Mouse (Mus musculus): Measurements from ENCODE around the gene Gm10118. TPM values are rescaled to one million over a fixed set of nuclear protein-coding genes. Genes with fewer than 3 reads are reported as not detected.

Gene Gm10118
- total and polyA plus RNA-seq, 3 experiments = not detected

DNA sequence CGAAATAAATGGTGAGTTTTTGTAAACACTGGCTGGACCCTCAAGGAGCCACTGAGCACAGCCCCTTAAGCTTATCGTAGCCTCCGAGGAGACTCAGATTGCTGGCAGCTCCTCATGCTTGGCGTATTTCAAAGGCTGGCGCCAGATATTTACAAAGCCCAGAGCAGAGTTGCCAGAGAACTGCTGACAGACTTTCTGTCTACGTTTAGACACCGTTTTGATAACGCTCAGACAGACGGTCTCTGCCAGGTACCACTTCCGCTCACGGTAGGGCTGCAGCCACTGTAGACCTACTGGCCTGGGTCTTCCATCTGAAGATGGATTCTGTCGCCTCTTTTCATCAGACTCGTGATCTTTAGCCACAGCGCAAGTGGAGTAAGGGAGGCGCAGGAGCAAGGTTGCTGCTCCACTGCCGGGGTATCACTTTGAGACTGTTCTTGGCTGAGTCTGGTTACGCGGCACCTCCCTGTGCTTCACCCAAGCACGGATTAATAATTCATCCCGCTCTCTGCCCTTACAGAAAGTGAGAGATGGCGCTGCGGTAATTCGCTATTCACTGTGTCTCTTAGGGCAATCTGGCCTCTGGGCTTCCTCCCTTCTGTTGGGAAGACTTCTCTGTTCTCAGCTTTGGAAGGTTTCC, 40.7 kb downstream of the Gm10118 start:
- dilution Hi-C loops (cut with MboI; ENCODE audit: extremely low pct_ligation_motif_present, extremely low pct_unique_long_range_greater_than_20kb, low sequenced_read_pairs) = no loop called here
- in situ Hi-C loops (cut with MboI; ENCODE audit: low pct_ligation_motif_present, low pct_unique_long_range_greater_than_20kb, low sequenced_read_pairs) = no loop called here
- Histone ChIP-seq H3K9me3 (replicated peaks; ENCODE audit: low read length) (peaks cover 56% of the 10 kb centered on the region), H3K4me3 (replicated peaks in 1 of 3; ENCODE audit: low read depth in 2 of 3, low read length in 2 of 3, poor library complexity in 1 of 3) (no peak overlapping the region), H3K36me3 (replicated peaks in 1 of 2; ENCODE audit: control insufficient read depth in 1 of 2, insufficient read depth in 1 of 2, low read length in 1 of 2) (no peaks in the 10 kb centered on the region), H3K9ac (ENCODE audit: insufficient read depth, low read depth) (no peak overlapping the region), H3K27me3 (replicated peaks) (no peaks in the 10 kb centered on the region), H3K4me2 (ENCODE audit: insufficient read depth, low read depth, poor library complexity, severe bottlenecking) (no peak overlapping the region), H3K27ac (ENCODE audit: insufficient read depth, low read depth) (no peak overlapping the region), H3K4me1 (ENCODE audit: control insufficient read depth in 1 of 2, insufficient read depth in 2 of 2) (no peaks in the 10 kb centered on the region), H3K79me2 (replicated peaks; ENCODE audit: control insufficient read depth, extremely low read depth, insufficient read depth, poor library complexity, severe bottlenecking) (no peaks in the 10 kb centered on the region)
- no peak for TF ChIP-seq JUND (conservative IDR thresholded peaks at IDR 0.05; ENCODE audit: low read depth, low read length)
- TF ChIP-seq E2F4 (IDR thresholded peaks at IDR 0.05; ENCODE audit: insufficient replicate concordance, low read depth, low read length) = no peak
- no peak for TF ChIP-seq CTCF (conservative IDR thresholded peaks at IDR 0.05 in 1 of 2, IDR thresholded peaks at IDR 0.05 in 1 of 2; ENCODE audit: low read depth in 2 of 2, low read length in 2 of 2)
- no peak for TF ChIP-seq NRF1 (IDR thresholded peaks at IDR 0.05; ENCODE audit: low read depth, low read length)
- no peak for TF ChIP-seq MYC (IDR thresholded peaks at IDR 0.05; ENCODE audit: low read depth, low read length)
- TF ChIP-seq TBP (conservative IDR thresholded peaks at IDR 0.05; ENCODE audit: low read depth, low read length) = no peak
- TF ChIP-seq RAD21 (IDR thresholded peaks at IDR 0.05; ENCODE audit: low read depth, low read length) = no peak
- TF ChIP-seq JUN (IDR thresholded peaks at IDR 0.05; ENCODE audit: insufficient read depth, low read depth, low read length) = no peak
- no peak for TF ChIP-seq MEF2A (IDR thresholded peaks at IDR 0.05; ENCODE audit: borderline replicate concordance, low read depth, low read length)
- TF ChIP-seq KAT2A (IDR thresholded peaks at IDR 0.05; ENCODE audit: insufficient replicate concordance, low read length) = no peak
- no peak for TF ChIP-seq ELF1 (IDR thresholded peaks at IDR 0.05; ENCODE audit: low read depth, low read length)
- TF ChIP-seq POLR2A (IDR thresholded peaks at IDR 0.05; ENCODE audit: low read depth, low read length) = no peak
- TF ChIP-seq MAZ (IDR thresholded peaks at IDR 0.05; ENCODE audit: low read depth, low read length) = no peak
- no peak for TF ChIP-seq ZC3H11A (IDR thresholded peaks at IDR 0.05; ENCODE audit: low read depth, low read length)
- no peak for TF ChIP-seq USF1 (IDR thresholded peaks at IDR 0.05; ENCODE audit: low read depth, low read length)
- no peak for TF ChIP-seq USF2 (conservative IDR thresholded peaks at IDR 0.05; ENCODE audit: low read depth, low read length)
- no peak for DNase-seq (ENCODE audit: extremely low read depth)

DNA sequence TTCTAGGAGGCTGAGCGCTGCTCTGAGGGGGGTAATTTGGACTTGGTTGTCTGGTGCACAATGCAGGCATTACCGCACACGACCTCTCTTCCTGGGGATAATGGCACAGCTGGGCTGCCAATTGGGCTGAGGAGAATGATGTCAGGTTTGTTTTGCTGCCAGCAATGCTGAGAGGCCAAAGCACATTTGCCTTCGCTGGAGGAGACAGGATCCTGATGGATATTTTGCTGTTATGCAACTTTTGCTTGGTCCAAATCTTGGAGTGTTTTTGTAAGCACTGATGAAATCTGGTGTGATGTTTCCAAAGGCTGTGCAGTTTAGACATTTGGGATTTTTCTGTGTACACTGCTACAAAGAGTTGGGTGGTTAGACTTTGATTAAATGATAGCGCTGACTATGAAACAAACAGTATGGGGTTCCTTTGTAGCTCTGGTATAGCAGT, 46.8 kb downstream of the Gm10118 start:
- Histone ChIP-seq H3K36me3 (replicated peaks in 1 of 2; ENCODE audit: control insufficient read depth in 1 of 2, insufficient read depth in 1 of 2, low read length in 1 of 2) (no peaks in the 10 kb centered on the region), H3K9me3 (replicated peaks; ENCODE audit: low read length) (peaks cover 43% of the 10 kb centered on the region), H3K27me3 (replicated peaks) (no peaks in the 10 kb centered on the region), H3K79me2 (replicated peaks; ENCODE audit: control insufficient read depth, extremely low read depth, insufficient read depth, poor library complexity, severe bottlenecking) (no peaks in the 10 kb centered on the region), H3K4me1 (ENCODE audit: control insufficient read depth in 1 of 2, insufficient read depth in 2 of 2) (no peaks in the 10 kb centered on the region), H3K4me3 (replicated peaks in 1 of 3; ENCODE audit: low read depth in 2 of 3, low read length in 2 of 3, poor library complexity in 1 of 3) (no peak overlapping the region), H3K27ac (ENCODE audit: insufficient read depth, low read depth) (no peak overlapping the region), H3K9ac (ENCODE audit: insufficient read depth, low read depth) (no peak overlapping the region), H3K4me2 (ENCODE audit: insufficient read depth, low read depth, poor library complexity, severe bottlenecking) (no peak overlapping the region)
- no peak for DNase-seq (ENCODE audit: extremely low read depth)
- dilution Hi-C loops (cut with MboI; ENCODE audit: extremely low pct_ligation_motif_present, extremely low pct_unique_long_range_greater_than_20kb, low sequenced_read_pairs) = no loop called here
- in situ Hi-C loops (cut with MboI; ENCODE audit: low pct_ligation_motif_present, low pct_unique_long_range_greater_than_20kb, low sequenced_read_pairs) = no loop called here
- TF ChIP-seq POLR2AphosphoS2 (IDR thresholded peaks at IDR 0.05; ENCODE audit: low read depth, low read length) (no peak), MXI1 (IDR thresholded peaks at IDR 0.05; ENCODE audit: low read depth, low read length) (no peak), EP300 (IDR thresholded peaks at IDR 0.05; ENCODE audit: low read length) (no peak), ZMIZ1 (IDR thresholded peaks at IDR 0.05; ENCODE audit: low read depth, low read length) (no peak), MAZ (IDR thresholded peaks at IDR 0.05; ENCODE audit: low read depth, low read length) (no peak), HCFC1 (IDR thresholded peaks at IDR 0.05; ENCODE audit: low read depth, low read length) (no peak), MEF2A (IDR thresholded peaks at IDR 0.05; ENCODE audit: borderline replicate concordance, low read depth, low read length) (no peak), USF1 (IDR thresholded peaks at IDR 0.05; ENCODE audit: low read depth, low read length) (no peak)

Other genes starting within 250 kb of the Gm10118 start
- gene Lrrtm3, start 162.8 kb upstream of the Gm10118 start, total RNA-seq (2012; rRNA removed) = not detected in 2 replicates
- gene Lrrtm3, start 162.8 kb upstream of the Gm10118 start, total RNA-seq (2014; rRNA removed) = not detected in 2 replicates
- not detected in 2 replicates for gene Lrrtm3, start 162.8 kb upstream of the Gm10118 start, polyA plus RNA-seq (2012; ENCODE audit: insufficient read length, low read depth)

Data from CH12.LX (cell line).